Comparison of ENCODE assay signal across 13 mouse cellular contexts in the genomic region with DNA sequence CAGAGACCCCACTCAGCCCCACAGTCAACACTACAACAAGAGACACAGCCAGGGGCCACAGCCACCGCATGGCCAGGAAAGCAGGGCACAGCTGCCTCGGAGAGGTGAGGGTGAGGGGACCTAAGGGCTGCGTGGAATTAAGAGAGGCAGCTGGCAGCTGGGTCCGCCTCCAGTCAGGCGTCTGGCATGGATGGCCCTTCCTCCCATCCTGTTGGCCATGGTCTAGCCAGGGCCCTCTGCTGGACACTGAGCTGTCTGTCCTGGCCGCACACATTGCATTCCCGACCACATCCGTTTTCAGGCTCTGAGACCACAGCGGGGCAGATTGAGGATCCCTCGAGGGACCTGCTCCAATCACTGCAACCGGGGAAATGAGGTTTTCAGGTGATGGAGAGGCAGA. TPM values are rescaled to one million over a fixed set of nuclear protein-coding genes. Genes with fewer than 3 reads are reported as not detected.
DNase-seq lines count a peak whose midpoint lies in the region; ATAC-seq and TF ChIP-seq lines count a peak whose summit lies in the region.
"Had no signal": no experiment of that assay in that cellular context is flagged by ENCODE, and none has a peak within 500 bp of the region (broad histone marks: within the 10 kb centered on the region; RNA-seq: fewer than 3 reads in every experiment).

TSS of gene Gpr37l1 (minus strand) at position 247 of the 400 bp plus-strand sequence.

- TF ChIP-seq CTCF in cerebellum, adult 2 months (IDR thresholded peaks at IDR 0.05; ENCODE audit: borderline replicate concordance, insufficient read depth, low read depth, low read length): peak; percentile 22; the same call in 1 of the 2 replicates
- TF ChIP-seq CTCF in left cerebral cortex, adult 2 months (IDR thresholded peaks at IDR 0.05): peak; percentile 52

- H3K4me1 ChIP-seq in cerebellum, adult 2 months (ENCODE audit: control insufficient read depth, insufficient read depth, low read length): peaks cover 3% of the 10 kb centered on the region; the same call in 1 of the 2 replicates
- H3K4me1 ChIP-seq in ES-E14 (ENCODE audit: control insufficient read depth in 2 of 2, insufficient read depth in 2 of 2, low read length in 2 of 2, poor library complexity in 1 of 2): peaks cover 2 to 4% of the 10 kb centered on the region in 2 experiments; a peak in 2 of 4 replicates
- H3K4me1 ChIP-seq: hindbrain, embryonic 12.5 days; limb, embryonic 13.5 days; midbrain, embryonic 12.5 days had no signal

- H3K9ac ChIP-seq in ES-E14 (ENCODE audit: insufficient read depth, low read depth, low read length, poor library complexity, severe bottlenecking): peak within 1 kb of the TSS; percentile 37; the same call in 1 of the 2 replicates
- H3K9ac ChIP-seq: hindbrain, embryonic 12.5 days; limb, embryonic 13.5 days; midbrain, embryonic 12.5 days had no signal

- DNase-seq in cerebellum, adult 2 months: peak in 1 of 2 experiments; percentile 53
- DNase-seq in cerebellum, adult 9-11 months: no peak
- DNase-seq in left cerebral cortex, adult 2 months (ENCODE audit: extremely low spot score in 1 of 2, low spot score in 2 of 2): peak in 1 of 2 experiments; percentile 57
- no peak for DNase-seq in left cerebral cortex, adult 9 months (ENCODE audit: low spot score in 2 of 2)
- DNase-seq in ES-E14 (ENCODE audit: low read depth, low spot score): no peak
- DNase-seq in left cerebral cortex, postnatal 10 days (ENCODE audit: extremely low spot score in 1 of 2, low spot score in 2 of 2): peak; percentile 60 to 74
- DNase-seq in thymus, postnatal 25 days: no peak

- H3K9me3 ChIP-seq in ES-E14 (ENCODE audit: control insufficient read depth, insufficient read depth, low read depth, low read length): no peaks in the 10 kb centered on the region
- H3K9me3 ChIP-seq: hindbrain, embryonic 12.5 days; limb, embryonic 13.5 days; midbrain, embryonic 12.5 days had no signal

- in situ Hi-C loops in ES-E14 (cut with MboI; ENCODE audit: low sequenced_read_pairs in 2 of 2, unreplicated experiment in 2 of 2): loop anchor here in 1 of 2 experiments (25.0 kb wide), 1 partner anchor 195 kb away; no protein-coding TSS in a partner anchor

- no peaks in the 10 kb centered on the region for H3K36me3 ChIP-seq in ES-E14 (ENCODE audit: control insufficient read depth, insufficient read depth, low read length, poor library complexity, severe bottlenecking)
- H3K36me3 ChIP-seq: hindbrain, embryonic 12.5 days; limb, embryonic 13.5 days; midbrain, embryonic 12.5 days had no signal

- H3K27ac ChIP-seq in cerebellum, adult 2 months (ENCODE audit: insufficient read depth, low read length): no peak within 1 kb of the TSS
- H3K27ac ChIP-seq in left cerebral cortex, adult 2 months: peak within 1 kb of the TSS; percentile 76
- H3K27ac ChIP-seq in ES-E14 (ENCODE audit: insufficient read depth, low read depth, low read length, poor library complexity, severe bottlenecking): no peak within 1 kb of the TSS
- H3K27ac ChIP-seq: hindbrain, embryonic 12.5 days; limb, embryonic 13.5 days; midbrain, embryonic 12.5 days had no signal

- no peak for TF ChIP-seq POLR2A in cerebellum, adult 2 months (IDR thresholded peaks at IDR 0.05; ENCODE audit: borderline replicate concordance, insufficient read depth, low read length)

- H3K4me3 ChIP-seq in cerebellum, adult 2 months (replicated peaks; ENCODE audit: insufficient read depth, low read depth, low read length): peak within 1 kb of the TSS; percentile 17
- peak within 1 kb of the TSS; percentile 35 for H3K4me3 ChIP-seq in left cerebral cortex, adult 2 months
- H3K4me3 ChIP-seq in ES-E14 (ENCODE audit: insufficient read depth in 1 of 2, low read depth in 1 of 2, low read length in 2 of 2, poor library complexity in 1 of 2, severe bottlenecking in 1 of 2): peak within 1 kb of the TSS; percentile 37 to 52; a peak in 2 of 4 replicates
- H3K4me3 ChIP-seq: hindbrain, embryonic 12.5 days; limb, embryonic 13.5 days; midbrain, embryonic 12.5 days had no signal

- intact Hi-C loops in left cerebral cortex, adult 2 months (cut with DNase I): loop anchor here (1.0 kb wide), 1 partner anchor 13 kb away; no protein-coding TSS in a partner anchor
- intact Hi-C loops in left cerebral cortex, postnatal 10 days (cut with DNase I): no loop called here

- 28% methylated on average over 11 of the region's 11 CpGs for WGBS in cerebellum, adult 2 months

- ATAC-seq in megakaryocyte-erythroid progenitor cell, adult 5-6 weeks (replicated peaks; ENCODE audit: low FRiP score, low TSS enrichment, poor library complexity, severe bottlenecking): no peak

- no peaks in the 10 kb centered on the region for H3K27me3 ChIP-seq in cerebellum, adult 2 months (ENCODE audit: control insufficient read depth, insufficient read depth, low read length)
- H3K27me3 ChIP-seq: hindbrain, embryonic 12.5 days; limb, embryonic 13.5 days; midbrain, embryonic 12.5 days had no signal

TF ChIP-seq in ES-E14, 5 proteins besides CTCF, POLR2A, EP300 and RAD21:
- TF ChIP-seq ZNF384 (IDR thresholded peaks at IDR 0.05; ENCODE audit: low read depth, low read length) (no peak), ZC3H11A (IDR thresholded peaks at IDR 0.05; ENCODE audit: borderline replicate concordance, low read depth, low read length) (no peak), CHD2 (IDR thresholded peaks at IDR 0.05; ENCODE audit: low read depth, low read length) (no peak), MAFK (IDR thresholded peaks at IDR 0.05; ENCODE audit: insufficient read depth, low read depth, low read length) (no peak), HCFC1 (IDR thresholded peaks at IDR 0.05; ENCODE audit: borderline replicate concordance, insufficient read depth, low read length) (no peak)

RNA-seq across cellular contexts. Expression of gene Gpr37l1, which starts in this region (rescaled TPM):
- polyA plus RNA-seq in cerebellum, adult 2 months (2012; rRNA removed): 555 and 600 TPM in 2 replicates
- 100 to 1,000 TPM; 168 to 183 TPM for total RNA-seq in left cerebral cortex, adult 2 months (2021)
- 0.26 TPM in 1 of 2 replicates, not detected in the other for total RNA-seq in ES-E14 (2012; rRNA removed)
- total RNA-seq in left cerebral cortex, postnatal 10 days (2021): 10 to 100 TPM; 99.0 to 99.3 TPM
- total RNA-seq in megakaryocyte-erythroid progenitor cell, adult 5-6 weeks (2014; fragmentation: Nextera tagmentation): not detected in 2 replicates
- total RNA-seq in megakaryocyte-erythroid progenitor cell, adult 5-6 weeks (2017): not detected in 2 replicates
- total RNA-seq: granulocyte monocyte progenitor cell, adult 5-6 weeks had no signal
- polyA plus RNA-seq: midbrain, embryonic 12.5 days; testis, adult 2 months had no signal

Comparison
In these comparisons a context has a peak if more than half of its experiments do, and no peak if none do; other contexts are left out.
1. RNA of gene Gpr37l1 (total RNA-seq): 168 to 183 TPM in left cerebral cortex, adult 2 months and 99.0 to 99.3 TPM in left cerebral cortex, postnatal 10 days; 0.26 TPM in ES-E14 and not detected in megakaryocyte-erythroid progenitor cell, adult 5-6 weeks; every median in the first group is over 10 times any median in the second.
2. DNase-seq: peak in left cerebral cortex, postnatal 10 days (2 of 2); none in cerebellum, adult 9-11 months (single experiment), left cerebral cortex, adult 9 months (0 of 2), ES-E14 (single experiment) and thymus, postnatal 25 days (single experiment).
3. Peak in every context shown above with its lines, with median percentiles within 50 percentile points of each other: H3K4me3 ChIP-seq.